Mouse (Mus musculus): ENCODE measurements around the gene Sertad4. TPM values are rescaled to one million over a fixed set of nuclear protein-coding genes. Genes with fewer than 3 reads are reported as not detected.

The Sertad4 gene
- polyA plus RNA-seq, 1 experiment from 2014 or later: 3.9 TPM

DNA sequence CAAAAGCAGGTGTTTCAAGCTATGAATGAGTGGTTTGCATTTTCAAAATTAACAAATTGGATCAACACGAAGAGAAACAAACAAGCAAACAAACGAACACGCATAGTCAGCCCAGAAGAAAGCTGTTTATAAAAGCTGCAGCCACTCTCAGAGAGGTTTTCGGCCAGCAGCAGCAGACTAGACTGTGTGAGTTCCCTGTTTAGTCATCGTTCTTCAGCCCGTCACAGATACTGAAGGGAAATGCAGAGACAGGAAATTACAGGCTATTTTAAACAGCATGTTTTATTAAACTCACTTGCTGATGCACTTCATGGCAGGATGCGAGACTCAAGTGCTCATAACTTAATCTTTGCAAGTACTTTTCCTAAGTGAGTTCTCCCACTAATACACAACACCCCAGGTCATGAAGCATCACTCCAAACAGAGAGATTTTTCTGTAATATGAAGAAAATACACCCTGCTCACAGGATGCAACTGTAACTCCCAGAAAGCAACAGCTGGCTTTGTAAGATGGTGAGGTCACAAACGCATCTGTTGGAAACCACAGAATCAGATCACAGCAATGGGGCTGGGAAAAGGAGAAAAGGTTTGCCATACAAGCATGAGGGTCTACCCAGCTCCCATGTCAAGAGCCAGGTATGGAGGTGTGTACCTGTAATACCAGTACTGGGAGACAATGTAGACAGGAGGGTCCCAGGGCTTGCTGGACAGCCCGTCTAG, 14.3 kb downstream of the Sertad4 start:
- Histone ChIP-seq H3K4me2 (no peak overlapping the region), H3K27me3 (replicated peaks; ENCODE audit: control insufficient read depth, insufficient read depth, low read length) (peaks cover 10% of the 10 kb centered on the region), H3K36me3 (ENCODE audit: control insufficient read depth, insufficient read depth, low read length) (no peaks in the 10 kb centered on the region), H3K9me3 (ENCODE audit: control insufficient read depth, low read length) (no peaks in the 10 kb centered on the region), H3K4me3 (ENCODE audit: low read depth, low read length) (no peak overlapping the region), H3K4me1 (replicated peaks; ENCODE audit: control insufficient read depth, insufficient read depth, low read length) (no peaks in the 10 kb centered on the region), H3K27ac (ENCODE audit: low read depth, low read length) (no peak overlapping the region), H3K9ac (ENCODE audit: low read depth, low read length) (no peak overlapping the region)
- WGBS: 59% methylated on average over 9 of the region's 9 CpGs
- no peak for DNase-seq (ENCODE audit: low spot score)
- no peak for ATAC-seq (replicated peaks; ENCODE audit: low FRiP score)

- Histone ChIP-seq H3K4me2 (no peak overlapping the region), H3K4me1 (replicated peaks; ENCODE audit: control insufficient read depth, insufficient read depth, low read length) (no peaks in the 10 kb centered on the region; the same call in 1 of the 2 replicates), H3K36me3 (ENCODE audit: control insufficient read depth, insufficient read depth, low read length) (no peaks in the 10 kb centered on the region), H3K27ac (ENCODE audit: low read depth, low read length) (no peak overlapping the region), H3K9me3 (ENCODE audit: control insufficient read depth, low read length) (no peaks in the 10 kb centered on the region), H3K27me3 (replicated peaks; ENCODE audit: control insufficient read depth, insufficient read depth, low read length) (peaks cover 15% of the 10 kb centered on the region), H3K4me3 (ENCODE audit: low read depth, low read length) (no peak overlapping the region), H3K9ac (ENCODE audit: low read depth, low read length) (no peak overlapping the region)
- ATAC-seq (replicated peaks; ENCODE audit: low FRiP score) (no peak), DNase-seq (ENCODE audit: low spot score) (no peak)
- 66% methylated on average over 2 of the region's 2 CpGs for WGBS
Observed at GRCm38 (mm10) chr1:192840655-192841054, 14.9 kb downstream of the Sertad4 start.

DNA sequence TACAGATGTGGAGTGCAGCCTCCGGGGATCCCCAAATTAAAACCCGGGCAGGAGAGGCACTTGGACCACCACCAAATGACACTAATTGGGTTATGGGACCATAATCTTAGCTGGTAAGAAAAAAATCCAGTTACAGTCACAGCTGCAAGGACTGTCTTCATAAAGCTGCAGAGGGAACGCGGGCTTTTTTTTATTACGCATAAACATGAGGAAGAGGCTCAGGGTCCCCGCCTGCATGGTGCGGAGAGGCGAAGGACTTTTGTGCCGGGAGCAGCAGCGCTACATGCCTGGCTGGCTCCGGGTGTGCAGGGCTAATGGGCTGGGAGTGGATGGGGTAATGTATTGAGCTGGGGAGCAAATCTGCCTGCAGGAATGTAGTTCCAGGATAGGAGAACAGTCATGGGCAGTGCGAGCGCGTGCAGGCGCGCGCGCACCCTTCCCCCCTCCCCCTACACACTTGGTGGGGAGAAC, 20.3 kb downstream of the Sertad4 start:
- DNase-seq (ENCODE audit: low spot score): peak; percentile 51
- WGBS: 7% methylated on average over 18 of the region's 18 CpGs
- peak overlapping the region; percentile 48 for H3K4me3 ChIP-seq (ENCODE audit: low read depth, low read length)
- H3K27ac ChIP-seq (ENCODE audit: low read depth, low read length): no peak overlapping the region
- H3K36me3 ChIP-seq (ENCODE audit: control insufficient read depth, insufficient read depth, low read length): no peaks in the 10 kb centered on the region
- H3K27me3 ChIP-seq (replicated peaks; ENCODE audit: control insufficient read depth, insufficient read depth, low read length): peaks cover 46% of the 10 kb centered on the region
- no peak for ATAC-seq (replicated peaks; ENCODE audit: low FRiP score)
- H3K9ac ChIP-seq (ENCODE audit: low read depth, low read length): no peak overlapping the region; the same call in 1 of the 2 replicates
- peak overlapping the region; percentile 80 for H3K4me2 ChIP-seq
- H3K4me1 ChIP-seq (replicated peaks; ENCODE audit: control insufficient read depth, insufficient read depth, low read length): peaks cover 22% of the 10 kb centered on the region
- no peaks in the 10 kb centered on the region for H3K9me3 ChIP-seq (ENCODE audit: control insufficient read depth, low read length)

DNA sequence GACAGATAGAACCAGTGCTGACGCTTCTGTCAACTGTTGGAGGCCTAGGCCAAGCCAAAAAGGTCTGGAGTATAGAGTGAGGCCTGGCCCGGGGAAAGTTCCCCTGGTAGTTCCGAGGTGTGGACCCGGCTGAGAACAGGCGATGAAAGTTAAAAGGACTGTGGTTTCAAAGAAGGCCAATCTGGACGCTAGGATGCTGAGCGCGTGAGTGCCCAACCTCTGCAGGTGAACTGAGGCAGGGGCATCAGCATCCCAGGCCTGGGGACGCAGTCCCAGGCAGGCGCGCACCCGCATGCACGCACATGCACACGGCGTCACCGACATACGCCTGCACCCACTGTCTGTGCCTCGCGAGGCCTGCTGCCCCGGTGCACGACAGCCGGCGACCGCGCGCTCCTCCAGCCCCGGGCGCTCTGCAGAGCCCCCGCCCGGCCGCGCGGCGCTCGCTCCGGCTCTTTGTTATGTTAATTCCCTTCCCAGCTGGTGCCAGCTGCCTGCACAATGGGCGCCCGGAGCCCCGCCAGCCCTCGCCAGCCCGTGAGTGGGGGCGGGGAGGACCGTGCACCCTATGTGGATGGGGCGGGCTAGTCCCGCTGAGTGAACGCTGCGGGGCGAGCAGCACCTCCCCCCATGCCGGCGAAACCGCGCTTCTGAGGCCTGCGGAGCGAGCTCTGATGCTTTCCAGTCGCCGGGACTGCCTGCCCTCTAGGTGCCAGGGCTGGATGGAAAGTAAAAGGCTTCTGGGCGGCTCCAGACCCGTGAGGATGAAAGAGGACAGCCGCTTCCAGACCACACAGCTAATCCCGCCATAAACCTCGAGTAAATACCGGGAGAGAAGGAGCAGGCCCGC, 21.0 kb downstream of the Sertad4 start:
- peaks cover 46% of the 10 kb centered on the region for H3K27me3 ChIP-seq (replicated peaks; ENCODE audit: control insufficient read depth, insufficient read depth, low read length)
- 3% methylated on average over 63 of the region's 63 CpGs for WGBS
- H3K36me3 ChIP-seq (ENCODE audit: control insufficient read depth, insufficient read depth, low read length): no peaks in the 10 kb centered on the region
- no peaks in the 10 kb centered on the region for H3K9me3 ChIP-seq (ENCODE audit: control insufficient read depth, low read length)
- peak overlapping the region; percentile 80 for H3K4me2 ChIP-seq
- H3K4me3 ChIP-seq (ENCODE audit: low read depth, low read length): peak overlapping the region; percentile 48
- ATAC-seq (replicated peaks; ENCODE audit: low FRiP score) (peak; percentile 42), DNase-seq (ENCODE audit: low spot score) (peak; percentile 61)
- peak overlapping the region; percentile 20; the same call in 1 of the 2 replicates for H3K9ac ChIP-seq (ENCODE audit: low read depth, low read length)
- H3K4me1 ChIP-seq (replicated peaks; ENCODE audit: control insufficient read depth, insufficient read depth, low read length): peaks cover 22% of the 10 kb centered on the region
- H3K27ac ChIP-seq (ENCODE audit: low read depth, low read length): no peak overlapping the region; the same call in 1 of the 2 replicates

DNA sequence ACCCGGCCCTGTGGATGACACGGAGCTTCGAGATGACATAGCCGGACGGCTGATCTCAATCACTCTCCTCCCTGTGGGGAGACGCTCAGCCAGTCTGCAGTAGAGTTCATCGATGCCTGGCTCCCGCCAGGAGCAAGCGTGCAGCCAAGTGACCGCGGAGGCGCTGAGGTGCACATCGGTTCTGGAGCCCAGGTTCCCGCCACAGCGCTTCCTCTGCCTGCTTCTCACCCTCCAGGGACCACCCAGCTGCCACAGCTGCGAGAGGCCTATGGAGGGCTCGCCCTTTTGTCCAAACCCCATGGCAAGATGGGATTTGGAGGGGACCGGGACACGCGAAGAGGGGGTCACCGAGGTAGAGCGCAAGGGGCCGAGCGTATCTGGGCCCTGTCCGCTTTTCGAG, 22.0 kb downstream of the Sertad4 start:
- H3K9ac ChIP-seq (ENCODE audit: low read depth, low read length): no peak overlapping the region
- DNase-seq (ENCODE audit: low spot score) (no peak), ATAC-seq (replicated peaks; ENCODE audit: low FRiP score) (no peak)
- no peak overlapping the region for H3K4me3 ChIP-seq (ENCODE audit: low read depth, low read length)
- H3K4me1 ChIP-seq (replicated peaks; ENCODE audit: control insufficient read depth, insufficient read depth, low read length): peaks cover 22% of the 10 kb centered on the region
- no peaks in the 10 kb centered on the region for H3K36me3 ChIP-seq (ENCODE audit: control insufficient read depth, insufficient read depth, low read length)
- no peak overlapping the region for H3K27ac ChIP-seq (ENCODE audit: low read depth, low read length)
- WGBS: 10% methylated on average over 26 of the region's 26 CpGs
- H3K4me2 ChIP-seq: no peak overlapping the region
- peaks cover 46% of the 10 kb centered on the region for H3K27me3 ChIP-seq (replicated peaks; ENCODE audit: control insufficient read depth, insufficient read depth, low read length)
- no peaks in the 10 kb centered on the region for H3K9me3 ChIP-seq (ENCODE audit: control insufficient read depth, low read length)

DNA sequence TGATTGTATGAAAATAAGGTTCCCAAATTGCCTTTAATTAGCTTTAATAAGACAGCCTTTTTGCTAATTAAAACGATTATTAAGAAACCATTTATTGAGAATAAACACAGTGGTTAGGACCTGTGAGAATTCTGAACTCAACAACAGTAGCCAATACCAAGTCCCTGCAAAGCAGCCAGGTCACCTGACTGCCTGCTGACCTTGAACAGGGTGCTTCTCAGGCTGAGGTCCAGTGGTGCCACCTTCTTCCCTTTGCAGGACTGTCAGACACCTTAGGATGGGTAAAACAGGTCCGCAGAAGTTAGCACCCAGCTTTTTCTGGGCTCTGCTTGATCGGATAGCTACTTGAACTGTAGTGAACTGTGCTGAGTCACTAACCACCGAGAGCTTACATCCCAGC, 22.5 kb downstream of the Sertad4 start:
- 24% methylated on average over 4 of the region's 4 CpGs for WGBS
- H3K4me2 ChIP-seq: no peak overlapping the region
- no peak overlapping the region for H3K9ac ChIP-seq (ENCODE audit: low read depth, low read length)
- H3K27ac ChIP-seq (ENCODE audit: low read depth, low read length): no peak overlapping the region
- peaks cover 22% of the 10 kb centered on the region for H3K4me1 ChIP-seq (replicated peaks; ENCODE audit: control insufficient read depth, insufficient read depth, low read length)
- peaks cover 46% of the 10 kb centered on the region for H3K27me3 ChIP-seq (replicated peaks; ENCODE audit: control insufficient read depth, insufficient read depth, low read length)
- H3K36me3 ChIP-seq (ENCODE audit: control insufficient read depth, insufficient read depth, low read length): no peaks in the 10 kb centered on the region
- ATAC-seq (replicated peaks; ENCODE audit: low FRiP score) (no peak), DNase-seq (ENCODE audit: low spot score) (no peak)
- no peak overlapping the region for H3K4me3 ChIP-seq (ENCODE audit: low read depth, low read length)
- H3K9me3 ChIP-seq (ENCODE audit: control insufficient read depth, low read length): no peaks in the 10 kb centered on the region

DNA sequence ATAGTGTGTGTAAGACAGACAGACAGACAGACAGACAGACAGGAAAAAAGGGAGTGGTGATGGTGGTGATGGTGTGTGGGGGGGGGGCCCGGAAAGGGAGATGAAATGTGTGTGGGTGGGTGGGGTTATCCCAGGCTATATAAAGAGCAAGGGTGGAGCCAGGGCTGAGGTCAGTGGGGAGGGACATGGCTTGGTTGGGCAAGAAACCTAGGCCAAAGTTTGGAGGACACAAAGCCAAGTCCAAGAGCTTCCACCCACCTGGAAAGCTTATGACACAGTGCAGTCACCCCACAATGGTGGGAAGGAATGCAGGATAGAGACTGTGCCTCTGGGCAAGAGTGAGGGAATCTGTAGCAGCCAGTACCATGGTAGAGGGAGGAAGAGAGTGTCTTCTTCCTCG, 23.2 kb downstream of the Sertad4 start:
- ATAC-seq (replicated peaks; ENCODE audit: low FRiP score): no peak
- H3K4me2 ChIP-seq: no peak overlapping the region
- H3K36me3 ChIP-seq (ENCODE audit: control insufficient read depth, insufficient read depth, low read length): no peaks in the 10 kb centered on the region
- no peak overlapping the region for H3K27ac ChIP-seq (ENCODE audit: low read depth, low read length)
- 48% methylated on average over 2 of the region's 2 CpGs for WGBS
- H3K4me1 ChIP-seq (replicated peaks; ENCODE audit: control insufficient read depth, insufficient read depth, low read length): peaks cover 22% of the 10 kb centered on the region
- H3K27me3 ChIP-seq (replicated peaks; ENCODE audit: control insufficient read depth, insufficient read depth, low read length): peaks cover 46% of the 10 kb centered on the region
- no peak overlapping the region for H3K9ac ChIP-seq (ENCODE audit: low read depth, low read length)
- no peak overlapping the region for H3K4me3 ChIP-seq (ENCODE audit: low read depth, low read length)
- no peak for DNase-seq (ENCODE audit: low spot score)
- no peaks in the 10 kb centered on the region for H3K9me3 ChIP-seq (ENCODE audit: control insufficient read depth, low read length)

GRCm38 (mm10) chr1:192830444-192830843, 25.1 kb downstream of the Sertad4 start:
- 37% methylated on average over 6 of the region's 6 CpGs for WGBS
- Histone ChIP-seq H3K27me3 (replicated peaks; ENCODE audit: control insufficient read depth, insufficient read depth, low read length) (peaks cover 32% of the 10 kb centered on the region), H3K4me1 (replicated peaks; ENCODE audit: control insufficient read depth, insufficient read depth, low read length) (peaks cover 27% of the 10 kb centered on the region), H3K9ac (ENCODE audit: low read depth, low read length) (no peak overlapping the region), H3K36me3 (ENCODE audit: control insufficient read depth, insufficient read depth, low read length) (no peaks in the 10 kb centered on the region), H3K4me3 (ENCODE audit: low read depth, low read length) (no peak overlapping the region), H3K9me3 (ENCODE audit: control insufficient read depth, low read length) (no peaks in the 10 kb centered on the region), H3K4me2 (no peak overlapping the region), H3K27ac (ENCODE audit: low read depth, low read length) (no peak overlapping the region; the same call in 1 of the 2 replicates)
- ATAC-seq (replicated peaks; ENCODE audit: low FRiP score): no peak
- DNase-seq (ENCODE audit: low spot score): no peak

Data from liver, embryonic 11.5 days (tissue).